Mouse (Mus musculus) brain, embryonic 14.5 days (tissue): Measurements from ENCODE around the gene Dnm1. TPM values are rescaled to one million over a fixed set of nuclear protein-coding genes. Genes with fewer than 3 reads are reported as not detected.
A peak's percentile ranks its signal among the peaks of the same experiment; 100 is the strongest.
"Not testable (repeated sequence)": the region's sequence is repeated elsewhere in the genome, so short reads cannot be mapped to it uniquely, and the experiment has no call there.

Experiments used
- DNase-seq: peaks from one replicate; pipeline ENCODE4 v3.0.0-alpha.2; 2011; ENCODE audit warnings: low read depth
- CTCF ChIP-seq: fragments of 200-500 bp; IDR thresholded peaks from 2 replicates; pipeline ENCODE4 v1.5.1; 2012; ENCODE audit warnings: inconsistent platforms, mild to moderate bottlenecking, moderate library complexity, borderline replicate concordance; ENCODE audit not compliant: insufficient read depth, insufficient read length; ENCODE audit errors: extremely low read depth
- POLR2A ChIP-seq: fragments of 200-500 bp; IDR thresholded peaks from 2 replicates; pipeline ENCODE4 v1.6.1; 2012; ENCODE audit warnings: mild to moderate bottlenecking, inconsistent platforms, borderline replicate concordance; ENCODE audit not compliant: poor library complexity, insufficient read depth, insufficient read length, severe bottlenecking; ENCODE audit errors: extremely low read depth
- polyA plus RNA-seq: library from polyadenylated mRNA; depleted of rRNA; stranded (reverse); fragments of >200 nt; gene quantifications from 2 replicates; pipeline ENCODE4 v1.2.3, GENCODE M21; 2012

Dnm1 gene
- polyA plus RNA-seq, 1 experiment = 292 TPM

DNA sequence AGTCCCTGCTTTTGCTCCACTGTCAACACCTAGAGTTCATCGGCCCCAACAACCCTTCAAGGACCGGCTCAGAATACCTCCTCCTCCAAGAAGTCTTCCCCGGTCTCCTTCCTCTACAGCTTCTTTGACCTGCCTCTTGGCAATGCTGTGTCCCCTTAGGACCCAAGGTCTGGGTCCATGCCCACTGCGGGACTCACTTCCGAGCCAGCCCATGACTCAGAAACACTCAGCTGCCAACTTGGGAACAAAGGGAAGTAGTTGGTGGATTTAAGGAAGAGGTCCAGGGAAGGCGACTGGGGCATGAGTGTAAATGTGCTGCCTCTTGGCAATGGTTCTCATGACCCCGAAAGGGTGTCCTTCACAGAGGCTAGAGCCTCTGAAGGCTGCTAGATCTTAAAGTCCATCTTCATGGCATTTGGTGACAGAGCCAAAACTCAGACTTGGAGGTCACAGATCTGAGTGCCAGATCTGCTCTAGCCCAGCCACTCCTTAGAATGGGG is 26.9 kb upstream of the Dnm1 start:
- TF ChIP-seq POLR2A = no peak
- no peak for TF ChIP-seq CTCF
- no peak for DNase-seq

DNA sequence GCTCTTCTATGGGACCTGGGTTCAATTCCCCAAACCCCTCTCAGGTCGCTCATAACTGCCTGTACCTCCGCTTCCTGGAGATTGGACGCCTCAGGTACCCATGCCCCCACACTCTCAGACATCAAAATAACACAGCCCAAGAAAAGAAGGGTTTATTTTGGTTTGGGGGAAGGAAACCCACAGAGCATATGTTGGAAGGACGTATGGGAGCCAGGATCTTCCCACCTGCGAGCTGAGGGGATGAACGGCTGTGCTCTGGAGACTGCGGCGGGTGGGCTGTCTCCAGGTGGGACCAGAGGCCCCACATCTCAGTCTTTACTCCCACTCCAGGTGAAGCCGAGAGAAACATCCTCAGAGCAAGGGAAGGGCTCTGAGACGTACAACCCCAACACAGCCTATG is 23.8 kb upstream of the Dnm1 start:
- DNase-seq = no peak
- TF ChIP-seq CTCF = no peak
- no peak for TF ChIP-seq POLR2A

DNA sequence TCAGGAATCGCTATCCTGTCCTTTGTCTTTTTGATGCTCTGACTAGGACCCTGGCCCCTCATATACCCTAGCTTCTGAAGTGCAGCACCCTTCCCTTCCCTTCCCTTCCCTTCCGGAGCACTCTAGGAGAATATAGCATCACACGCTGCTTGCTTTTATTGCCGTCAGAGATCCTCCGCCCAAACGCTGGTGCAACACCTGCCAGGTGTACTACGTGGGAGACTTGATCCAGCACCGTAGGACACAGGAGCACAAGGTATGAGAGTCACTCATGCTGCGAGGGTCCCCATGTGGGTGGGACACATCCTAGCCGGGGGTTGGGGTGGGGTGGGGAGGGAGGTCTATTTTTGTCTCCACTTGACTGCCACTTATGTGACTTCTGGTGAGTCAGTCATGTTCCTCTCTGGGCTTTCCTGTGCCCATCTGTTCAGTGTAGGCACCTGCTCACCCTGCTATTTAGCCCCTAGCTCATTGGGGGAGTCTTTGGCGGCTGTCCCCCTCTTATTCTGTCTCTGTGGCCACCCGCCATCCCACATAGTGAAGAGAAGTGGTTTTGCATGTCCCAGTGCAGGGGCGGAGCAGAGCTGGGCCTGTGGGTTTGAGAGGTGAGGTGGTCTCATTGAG is 22.3 kb upstream of the Dnm1 start:
- TF ChIP-seq POLR2A = no peak
- no peak for TF ChIP-seq CTCF
- no peak for DNase-seq

GRCm38 (mm10) chr2:32374191-32374590 is 21.1 kb upstream of the Dnm1 start:
- TF ChIP-seq POLR2A = no peak
- TF ChIP-seq CTCF = no peak
- no peak for DNase-seq

GRCm38 (mm10) chr2:32367315-32367714 is 14.2 kb upstream of the Dnm1 start:
- DNase-seq = no peak
- TF ChIP-seq POLR2A (no peak), CTCF (no peak)

DNA sequence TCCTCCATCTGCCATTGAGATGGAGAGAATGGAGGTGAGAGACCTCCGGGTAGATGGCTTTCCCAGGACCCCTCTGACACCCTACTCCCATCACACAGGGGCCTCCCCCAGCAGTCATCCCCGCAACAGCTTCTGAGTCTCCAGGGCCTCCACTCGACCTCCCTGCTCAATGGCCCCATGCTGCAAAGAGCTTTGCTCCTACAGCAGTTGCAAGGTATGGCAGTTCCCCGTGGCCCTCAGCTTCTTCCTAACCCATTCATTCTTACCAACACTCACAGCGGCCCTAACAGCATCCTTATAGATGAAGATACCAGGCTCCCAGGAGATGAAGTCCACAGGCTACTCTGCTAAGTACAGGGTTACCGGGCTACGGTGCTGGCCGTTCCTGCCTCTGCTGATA is 11.0 kb upstream of the Dnm1 start:
- no peak for DNase-seq
- no peak for TF ChIP-seq CTCF
- TF ChIP-seq POLR2A = no peak

DNA sequence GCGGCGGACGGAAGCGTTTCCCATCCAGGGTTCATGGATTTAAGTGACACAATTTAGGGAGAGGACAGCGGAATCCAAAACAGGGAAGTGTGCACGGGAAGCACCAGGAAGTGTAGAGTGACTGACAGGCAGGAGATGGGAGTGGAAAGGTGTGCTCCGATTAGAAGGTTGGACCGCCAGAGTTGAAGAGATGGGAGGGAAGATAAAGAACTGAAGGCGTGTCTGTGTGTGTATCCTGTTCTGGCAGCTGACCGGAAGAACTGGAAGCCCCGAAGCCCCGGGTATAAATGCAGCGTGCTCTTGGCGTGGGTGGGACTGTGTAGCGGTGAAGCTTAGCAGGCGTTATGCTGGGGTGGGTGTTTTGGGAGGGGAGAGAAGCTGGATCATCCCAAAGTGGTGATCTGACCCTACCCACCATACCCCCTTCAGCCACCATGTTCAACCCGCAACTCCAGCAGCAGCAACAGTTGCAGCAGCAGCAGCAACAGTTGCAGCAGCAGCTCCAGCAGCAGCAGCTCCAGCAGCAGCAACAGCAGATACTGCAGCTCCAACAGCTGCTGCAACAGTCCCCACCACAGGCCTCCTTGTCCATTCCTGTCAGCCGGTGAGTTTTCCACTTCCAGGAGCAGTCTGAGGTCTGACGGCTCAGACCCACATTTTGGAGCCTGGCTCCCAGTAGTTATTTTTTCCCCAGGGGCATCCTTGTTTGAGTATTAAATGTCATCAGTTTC is 10.4 kb upstream of the Dnm1 start:
- no peak for TF ChIP-seq POLR2A
- TF ChIP-seq CTCF = no peak
- no peak for DNase-seq

GRCm38 (mm10) chr2:32362817-32363340 is 9.7 kb upstream of the Dnm1 start:
- TF ChIP-seq POLR2A (peak; percentile 38; the same call in 1 of the 2 replicates), CTCF (peak; percentile 88)
- DNase-seq = peak; percentile 92

GRCm38 (mm10) chr2:32362274-32362673 is 9.1 kb upstream of the Dnm1 start:
- not testable (repeated sequence) for DNase-seq

GRCm38 (mm10) chr2:32361437-32361836 is 8.3 kb upstream of the Dnm1 start:
- DNase-seq = peak; percentile 42
- TF ChIP-seq CTCF = peak; percentile 33; the same call in 1 of the 2 replicates
- TF ChIP-seq POLR2A = no peak

GRCm38 (mm10) chr2:32360741-32361140 is 7.6 kb upstream of the Dnm1 start:
- peak; percentile 78 for DNase-seq
- TF ChIP-seq CTCF (no peak), POLR2A (no peak)

- DNase-seq = no peak
- TF ChIP-seq CTCF (no peak), POLR2A (no peak)
Measured at GRCm38 (mm10) chr2:32358381-32358780, 5.2 kb upstream of the Dnm1 start.
